Mouse (Mus musculus) kidney, embryonic 16.5 days (tissue): ENCODE data around the gene B4galt1. TPM values are rescaled to one million over a fixed set of nuclear protein-coding genes. Genes with fewer than 3 reads are reported as not detected.
A peak's percentile ranks its signal among the peaks of the same experiment; 100 is the strongest.

Source experiments
- ATAC-seq: fragments of 200-750 bp; cut with Nextera tagmentation; 2 replicates; pipeline ENCODE4 v1.8.0; 2017; ENCODE audit warnings: moderate TSS enrichment; ENCODE audit not compliant: low FRiP score, low TSS enrichment
- H3K27ac ChIP-seq: fragments of 300-500 bp; sonication (generic); 2 replicates; pipeline ENCODE4 v1.5.1; 2014; ENCODE audit warnings: low read length
- H3K27me3 ChIP-seq: fragments of 300-500 bp; sonication (generic); 2 replicates; pipeline ENCODE4 v1.6.1; 2014; ENCODE audit warnings: low read length, control low read depth, mixed read lengths; ENCODE audit not compliant: insufficient read depth
- H3K36me3 ChIP-seq: fragments of 300-500 bp; sonication (generic); 2 replicates; pipeline ENCODE4 v1.6.1; 2014; ENCODE audit warnings: low read length, control low read depth, mixed read lengths; ENCODE audit not compliant: insufficient read depth
- H3K4me1 ChIP-seq: fragments of 300-500 bp; sonication (generic); 2 replicates; pipeline ENCODE4 v1.6.1; 2014; ENCODE audit warnings: low read length, control low read depth, mixed read lengths; ENCODE audit not compliant: insufficient read depth
- H3K4me2 ChIP-seq: fragments of 300-500 bp; sonication (generic); replicated peaks from 2 replicates; pipeline ENCODE4 v1.6.1; 2014; ENCODE audit warnings: low read depth, low read length
- H3K4me3 ChIP-seq: fragments of 300-500 bp; sonication (generic); 2 replicates; pipeline ENCODE4 v1.5.1; 2014; ENCODE audit warnings: mild to moderate bottlenecking, low read length
- H3K9ac ChIP-seq: fragments of 300-500 bp; sonication (generic); replicated peaks from 2 replicates; pipeline ENCODE4 v1.6.1; 2014; ENCODE audit warnings: low read length
- H3K9me3 ChIP-seq: fragments of 300-500 bp; sonication (generic); 2 replicates; pipeline ENCODE4 v1.6.1; 2016; ENCODE audit warnings: low read length, control low read depth
- WGBS: fragments of 180-500 bp; shearing (Covaris S2); extraction: QIAGEN DNeasy Blood & Tissue Kit; methylation state at CpG from one replicate; pipeline ENCODE4 v1.1.7; 2014; 5-methylcytosine and 5-hydroxymethylcytosine counted together
- microRNA-seq: library from miRNA; unstranded; fragments of <30 nt; microRNA quantifications from one replicate; pipeline ENCODE4, GENCODE M21; 2016
- polyA plus RNA-seq: library from polyadenylated mRNA; unstranded; fragments of >200 nt; fragmentation: Nextera tagmentation; extraction: Ambion mirVana; gene quantifications from 2 replicates; pipeline ENCODE4 v1.2.1, GENCODE M21; 2015

B4galt1 gene
- polyA plus RNA-seq, 1 experiment from 2014 or later = 47.5 TPM

DNA sequence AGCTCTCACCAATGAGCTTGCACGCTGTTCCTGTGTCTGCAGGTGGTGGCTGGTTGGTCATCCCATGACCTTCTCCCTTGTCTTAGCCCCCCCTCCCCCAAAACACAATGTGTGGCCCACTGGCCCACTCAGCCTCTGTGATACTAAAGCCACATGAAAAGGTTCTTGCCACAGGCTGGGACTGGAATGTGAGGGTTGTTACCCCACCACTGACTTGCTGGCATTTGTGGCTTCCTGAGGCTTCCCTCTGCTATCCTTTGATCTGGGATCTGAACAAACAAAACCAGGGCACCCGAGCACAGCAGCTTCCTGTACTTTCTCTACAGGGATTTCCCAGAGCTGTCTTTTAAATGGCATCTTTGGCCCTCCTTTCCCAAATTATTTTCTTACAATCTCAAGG is 76.7 kb downstream of the B4galt1 start:
- 21% methylated on average over 2 of the region's 2 CpGs for WGBS
- H3K4me1 ChIP-seq = peaks cover 43% of the 10 kb centered on the region

DNA sequence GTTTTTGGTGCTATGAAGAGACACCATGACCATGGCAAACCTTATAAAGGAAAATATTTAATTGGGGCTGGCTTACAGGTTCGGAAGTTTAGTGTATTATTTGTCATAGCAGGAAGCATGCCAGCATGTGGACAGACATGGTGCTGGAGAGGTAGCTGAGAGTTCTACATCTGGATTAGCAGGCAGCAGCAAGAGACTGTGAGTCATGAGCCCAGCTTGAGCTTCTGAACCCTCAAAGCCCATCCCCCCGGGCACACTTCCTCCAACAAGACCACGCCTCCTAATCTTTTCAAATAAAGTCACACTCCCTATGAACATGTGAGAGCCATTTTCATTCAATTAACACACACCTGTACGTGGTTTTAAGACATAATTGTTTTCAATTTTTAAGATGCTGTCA is 77.4 kb downstream of the B4galt1 start:
- H3K36me3 ChIP-seq = no peaks in the 10 kb centered on the region
- H3K9me3 ChIP-seq = no peaks in the 10 kb centered on the region
- H3K4me3 ChIP-seq = no peak overlapping the region
- ATAC-seq = no peak
- no peak overlapping the region for H3K9ac ChIP-seq
- H3K4me1 ChIP-seq = peaks cover 36% of the 10 kb centered on the region
- H3K27ac ChIP-seq = no peak overlapping the region
- 78% methylated on average over 4 of the region's 4 CpGs for WGBS
- H3K27me3 ChIP-seq = no peaks in the 10 kb centered on the region
- no peak overlapping the region for H3K4me2 ChIP-seq

More for the DNA sequence above, 76.7 kb downstream of the B4galt1 start:
- no peaks in the 10 kb centered on the region for H3K36me3 ChIP-seq
- H3K4me2 ChIP-seq = no peak overlapping the region
- H3K27ac ChIP-seq = peak overlapping the region; percentile 30; the same call in 1 of the 2 replicates
- ATAC-seq = no peak
- H3K4me3 ChIP-seq = no peak overlapping the region
- no peak overlapping the region for H3K9ac ChIP-seq
- no peaks in the 10 kb centered on the region for H3K9me3 ChIP-seq
- no peaks in the 10 kb centered on the region for H3K27me3 ChIP-seq

DNA sequence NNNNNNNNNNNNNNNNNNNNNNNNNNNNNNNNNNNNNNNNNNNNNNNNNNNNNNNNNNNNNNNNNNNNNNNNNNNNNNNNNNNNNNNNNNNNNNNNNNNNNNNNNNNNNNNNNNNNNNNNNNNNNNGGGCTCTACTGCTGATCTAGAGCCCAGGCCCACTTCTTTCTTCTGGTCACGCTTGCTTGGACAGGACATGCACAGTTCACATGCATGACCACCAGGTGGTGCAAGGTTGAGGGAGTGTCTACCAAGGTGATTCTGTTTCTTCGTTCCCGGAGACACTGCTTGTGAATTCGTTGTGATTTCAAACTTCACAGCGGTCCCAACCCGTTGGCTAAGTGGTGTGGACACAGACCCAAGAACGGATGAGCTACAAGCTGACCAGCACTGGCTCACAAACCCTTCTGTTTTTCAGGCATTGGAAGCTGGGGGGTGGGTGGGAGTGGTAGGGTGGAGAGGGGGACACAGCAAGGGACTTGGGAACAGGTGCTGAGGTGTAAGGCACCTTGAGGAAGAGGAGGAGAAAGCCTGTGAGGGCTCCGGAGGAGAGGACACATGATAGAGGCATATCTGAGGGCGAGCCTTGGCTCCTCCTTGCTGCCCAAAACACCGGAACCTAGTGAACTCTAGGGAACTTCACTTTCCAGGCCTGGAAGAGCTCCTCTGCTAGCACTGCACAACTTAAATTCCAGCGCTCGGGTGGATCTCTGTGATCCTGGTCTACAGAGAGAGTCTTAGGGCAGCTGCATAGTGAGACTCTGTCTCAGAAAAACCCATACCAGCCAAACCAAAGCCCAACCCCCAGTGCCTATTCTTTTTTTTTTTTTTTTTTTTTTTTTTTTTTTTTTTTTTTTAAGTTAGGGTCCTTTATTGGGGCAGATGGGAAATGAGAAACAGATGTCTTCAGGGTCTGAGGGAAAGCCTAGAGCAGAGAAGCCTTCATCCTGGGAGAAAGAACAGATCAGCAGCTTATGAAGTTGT is 79.2 kb downstream of the B4galt1 start:
- Histone ChIP-seq H3K4me1 (peaks cover 29% of the 10 kb centered on the region), H3K4me2 (peak overlapping the region; percentile 46), H3K27ac (peak overlapping the region; percentile 65), H3K9me3 (no peaks in the 10 kb centered on the region), H3K9ac (peak overlapping the region; percentile 45; the same call in 1 of the 2 replicates), H3K27me3 (no peaks in the 10 kb centered on the region), H3K36me3 (no peaks in the 10 kb centered on the region), H3K4me3 (no peak overlapping the region)
- 16% methylated on average over 12 of the region's 12 CpGs for WGBS
- peak; percentile 67; the same call in 1 of the 2 replicates for ATAC-seq

DNA sequence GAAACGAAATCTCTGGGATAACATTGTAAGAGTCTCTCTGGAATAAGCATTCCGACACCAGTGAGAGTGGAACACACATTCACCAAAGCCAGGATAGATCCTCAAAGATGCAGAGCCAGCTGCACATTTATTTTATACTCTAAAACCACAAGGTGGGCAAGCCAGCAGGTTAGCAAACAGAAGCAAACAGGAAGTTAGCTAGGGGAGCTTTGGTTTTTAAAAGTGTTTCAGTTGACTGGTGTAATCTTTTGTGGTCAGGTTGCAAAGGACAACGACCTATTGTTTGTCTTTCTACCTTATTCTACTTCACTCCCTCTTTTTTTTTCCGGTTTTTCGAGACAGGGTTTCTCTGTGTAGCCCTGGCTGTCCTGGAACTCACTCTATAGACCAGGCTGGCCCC is 93.9 kb downstream of the B4galt1 start:
- no peak overlapping the region for H3K4me2 ChIP-seq
- H3K4me1 ChIP-seq = no peaks in the 10 kb centered on the region
- H3K9ac ChIP-seq = no peak overlapping the region
- 0 out of 2 replicates have a peak, but pooled peaks cover 3% of the 10 kb centered on the region for H3K27me3 ChIP-seq
- ATAC-seq = no peak
- WGBS = 51% methylated on average over 5 of the region's 5 CpGs
- peaks cover 4% of the 10 kb centered on the region for H3K36me3 ChIP-seq
- H3K27ac ChIP-seq = no peak overlapping the region
- no peaks in the 10 kb centered on the region for H3K9me3 ChIP-seq
- no peak overlapping the region for H3K4me3 ChIP-seq

DNA sequence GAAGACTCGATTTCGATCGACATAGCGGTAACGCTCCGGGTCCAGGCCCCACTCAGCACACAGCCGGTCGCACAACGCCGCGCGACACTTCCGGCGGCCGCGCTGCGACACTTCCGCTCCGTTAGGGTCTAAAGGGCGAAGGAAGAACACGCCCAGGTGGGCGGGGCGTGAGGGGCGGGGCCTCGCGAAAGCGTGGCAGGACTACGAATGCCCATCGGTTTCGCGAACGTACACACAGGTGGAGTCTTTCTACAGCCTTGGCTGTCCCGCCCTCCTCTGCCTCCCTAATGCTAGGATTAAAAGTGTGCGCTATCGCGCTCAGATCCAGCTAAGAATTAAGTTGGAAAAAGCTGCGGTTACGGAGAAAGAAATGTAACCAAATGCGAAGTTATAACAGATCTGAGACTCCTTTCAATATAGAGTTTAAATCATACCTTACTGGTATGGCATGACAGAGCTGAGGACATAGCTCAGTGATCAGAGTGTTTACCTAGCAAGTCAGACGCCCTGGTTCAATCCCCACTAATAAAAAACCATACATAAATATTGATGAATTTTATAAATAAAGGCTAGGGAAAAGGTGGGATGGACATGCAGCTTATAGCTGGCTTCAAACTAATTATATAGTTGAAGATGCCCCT is 95.9 kb downstream of the B4galt1 start, which contains the start of gene Smu1:
Gene Smu1, minus strand, starts transcription at position 144 of the 641 bp plus-strand sequence.
- 0 out of 2 replicates have a peak, but pooled peaks cover 3% of the 10 kb centered on the region for H3K27me3 ChIP-seq
- no peaks in the 10 kb centered on the region for H3K4me1 ChIP-seq
- H3K36me3 ChIP-seq = peaks cover 19% of the 10 kb centered on the region
- peak within 1 kb of the TSS; percentile 97 for H3K9ac ChIP-seq
- H3K4me3 ChIP-seq = peak within 1 kb of the TSS; percentile 99
- peak within 1 kb of the TSS; percentile 84 for H3K4me2 ChIP-seq
- H3K9me3 ChIP-seq = no peaks in the 10 kb centered on the region
- peak; percentile 97 for ATAC-seq
- WGBS = under 1% methylated on average over 40 of the region's 40 CpGs
- H3K27ac ChIP-seq = peak within 1 kb of the TSS; percentile 56; the same call in 1 of the 2 replicates

DNA sequence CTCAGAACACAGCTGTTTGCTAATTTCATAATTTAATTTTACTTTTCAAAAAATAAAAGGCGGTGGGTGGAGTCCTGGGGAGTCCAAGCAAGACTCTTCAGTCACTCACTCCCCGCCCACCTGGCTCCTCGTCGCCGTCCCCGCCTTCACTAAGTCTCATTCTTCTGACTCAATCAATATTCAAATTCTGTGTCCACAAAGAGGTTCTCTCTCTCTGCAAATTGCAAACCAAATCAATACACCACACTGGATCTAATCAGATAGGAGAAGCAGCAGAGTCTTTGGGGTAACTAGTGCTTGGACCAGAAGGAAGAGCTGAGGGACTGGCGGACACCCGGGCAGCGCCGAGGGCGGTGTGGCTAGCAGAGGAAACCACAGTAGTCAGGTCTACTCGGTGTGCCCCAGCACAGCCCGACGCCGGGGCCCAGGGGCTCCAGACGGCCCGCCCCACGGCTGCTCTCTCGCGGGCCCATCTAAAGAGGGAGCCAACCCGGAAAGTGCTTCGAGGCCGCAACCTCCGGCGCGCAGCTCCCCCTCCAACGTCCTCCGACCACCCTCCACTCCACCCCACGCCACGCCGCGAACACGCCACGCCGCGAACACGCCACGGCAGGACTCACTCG is 96.5 kb downstream of the B4galt1 start:
- peak overlapping the region; percentile 56; the same call in 1 of the 2 replicates for H3K27ac ChIP-seq
- H3K36me3 ChIP-seq = peaks cover 24% of the 10 kb centered on the region
- peak overlapping the region; percentile 97 for H3K9ac ChIP-seq
- H3K4me3 ChIP-seq = peak overlapping the region; percentile 99
- H3K4me2 ChIP-seq = peak overlapping the region; percentile 84
- ATAC-seq = peak; percentile 87
- no peaks in the 10 kb centered on the region for H3K9me3 ChIP-seq
- WGBS = under 1% methylated on average over 39 of the region's 39 CpGs
- 0 out of 2 replicates have a peak, but pooled peaks cover 3% of the 10 kb centered on the region for H3K27me3 ChIP-seq
- no peaks in the 10 kb centered on the region for H3K4me1 ChIP-seq

Small RNA genes within 50 kb of the gene (microRNA-seq; reads per million reads assigned to microRNA genes)
- gene Gm24112 (not detected), gene Gm25931 (not detected), gene Mir5123 (not detected)

Other genes starting within 250 kb of the B4galt1 start
- gene Aptx, start 150.8 kb downstream of the B4galt1 start, polyA plus RNA-seq = 28.5 and 30.2 TPM in 2 replicates
- 469 and 481 TPM in 2 replicates for gene Dnaja1, start 131.9 kb downstream of the B4galt1 start, polyA plus RNA-seq
- 170 and 176 TPM in 2 replicates for gene Smu1, start 96.1 kb downstream of the B4galt1 start, polyA plus RNA-seq
- not detected in 2 replicates for gene Spink4, start 66.0 kb upstream of the B4galt1 start, polyA plus RNA-seq
- 210 and 215 TPM in 2 replicates for gene Bag1, start 94.3 kb upstream of the B4galt1 start, polyA plus RNA-seq
- gene Chmp5, start 94.4 kb upstream of the B4galt1 start, polyA plus RNA-seq = 120 and 123 TPM in 2 replicates
- 92.0 and 94.7 TPM in 2 replicates for gene Nfx1, start 116.9 kb upstream of the B4galt1 start, polyA plus RNA-seq
- gene Aqp7, start 194.1 kb upstream of the B4galt1 start, polyA plus RNA-seq = 1.2 and 2.4 TPM in 2 replicates
- 55.3 and 56.8 TPM in 2 replicates for gene Aqp3, start 244.2 kb upstream of the B4galt1 start, polyA plus RNA-seq